Comparison of ENCODE assay signal across 14 mouse cellular contexts in the genomic region with DNA sequence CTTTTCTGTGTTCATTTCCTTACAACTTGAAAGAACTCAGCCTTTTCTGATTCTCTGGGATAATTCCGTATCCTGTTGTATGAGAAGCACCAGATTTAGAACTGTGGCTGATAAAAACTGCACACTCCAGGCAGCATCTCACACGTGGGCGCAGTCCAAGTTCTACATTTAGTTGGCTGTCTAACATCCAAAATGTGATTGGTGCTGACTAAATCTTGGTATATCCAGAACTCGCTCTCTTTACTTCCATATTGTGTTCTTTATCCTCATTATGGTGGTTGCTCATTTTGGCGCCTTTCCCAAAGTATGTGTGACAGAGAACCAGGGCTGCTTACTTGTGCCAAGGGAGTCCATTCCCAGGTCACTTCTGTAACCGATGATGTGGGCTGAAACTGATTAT. TPM values are rescaled to one million over a fixed set of nuclear protein-coding genes. Genes with fewer than 3 reads are reported as not detected.
A peak's percentile ranks its signal among the peaks of the same experiment; 100 is the strongest.
DNase-seq lines count a peak whose midpoint lies in the region; ATAC-seq and TF ChIP-seq lines count a peak whose summit lies in the region.
"Had no signal": no experiment of that assay in that cellular context is flagged by ENCODE, and none has a peak within 500 bp of the region (broad histone marks: within the 10 kb centered on the region; RNA-seq: fewer than 3 reads in every experiment).

No protein-coding gene starts in this region.

- H3K36me3 ChIP-seq in heart, adult 2 months (ENCODE audit: control insufficient read depth, insufficient read depth, low read length) = peaks cover 16% of the 10 kb centered on the region
- H3K36me3 ChIP-seq in intestine, postnatal 0 days (ENCODE audit: control insufficient read depth, insufficient read depth) = no peaks in the 10 kb centered on the region
- H3K36me3 ChIP-seq: hindbrain, embryonic 15.5 days; limb, embryonic 15.5 days; midbrain, embryonic 10.5 days; neural tube, embryonic 12.5 days had no signal

- no peaks in the 10 kb centered on the region for H3K9me3 ChIP-seq in intestine, postnatal 0 days (ENCODE audit: control insufficient read depth)
- H3K9me3 ChIP-seq: hindbrain, embryonic 15.5 days; limb, embryonic 15.5 days; midbrain, embryonic 10.5 days; neural tube, embryonic 12.5 days had no signal

- H3K4me3 ChIP-seq in heart, adult 2 months = peak overlapping the region; percentile 19; the same call in 1 of the 2 replicates
- no peak overlapping the region for H3K4me3 ChIP-seq in intestine, postnatal 0 days (ENCODE audit: low read depth, low read length)
- H3K4me3 ChIP-seq: hindbrain, embryonic 15.5 days; limb, embryonic 15.5 days; midbrain, embryonic 10.5 days; neural tube, embryonic 12.5 days had no signal

- H3K9ac ChIP-seq in heart, adult 2 months (ENCODE audit: low read depth, low read length) = no peak overlapping the region
- no peak overlapping the region for H3K9ac ChIP-seq in intestine, postnatal 0 days (ENCODE audit: low read depth, low read length)
- H3K9ac ChIP-seq: hindbrain, embryonic 15.5 days; limb, embryonic 15.5 days; neural tube, embryonic 12.5 days had no signal

- H3K4me2 ChIP-seq in intestine, postnatal 0 days (replicated peaks; ENCODE audit: low read depth) = no peak overlapping the region
- H3K4me2 ChIP-seq: hindbrain, embryonic 15.5 days; limb, embryonic 15.5 days; neural tube, embryonic 12.5 days had no signal

- 32% methylated on average over 6 of the region's 6 CpGs for WGBS in heart, adult 2 months
- WGBS in intestine, postnatal 0 days = 81% methylated on average over 6 of the region's 6 CpGs

- ATAC-seq in intestine, postnatal 0 days = no peak

- no peak for TF ChIP-seq EP300 in heart, adult 2 months (IDR thresholded peaks at IDR 0.05; ENCODE audit: insufficient read depth, low read depth, low read length)

- intact Hi-C loops in heart, adult 2 months (cut with DNase I) = no loop called here
- intact Hi-C loops in heart, postnatal 36 days (cut with DNase I) = no loop called here
- intact Hi-C loops in left cerebral cortex, postnatal 25 days (cut with DNase I) = loop anchor here (1.0 to 2.0 kb wide), 2 partner anchors 25 to 351 kb away; a partner anchor contains a TSS
- intact Hi-C loops in gastrocnemius, postnatal 14 days (cut with DNase I; ENCODE audit: low total_unique reads) = no loop called here

- no peak for TF ChIP-seq POLR2A in heart, adult 2 months (IDR thresholded peaks at IDR 0.05; ENCODE audit: insufficient read depth, low read depth, low read length)

- DNase-seq in heart, adult 2 months = peak in 1 of 2 experiments; percentile 10
- DNase-seq in heart, postnatal 36 days = no peak
- DNase-seq in cerebellum, adult 8-10 months = peak; percentile 24
- DNase-seq in frontal cortex, postnatal 36 days (ENCODE audit: low spot score in 2 of 2) = peak; percentile 24 to 73
- peak; percentile 28 to 87 for DNase-seq in left cerebral cortex, postnatal 25 days (ENCODE audit: low spot score in 2 of 2)
- DNase-seq in gastrocnemius, postnatal 14 days = no peak
- DNase-seq in Muller cell, postnatal 12 days (ENCODE audit: inconsistent ontology term) = no peak
- DNase-seq: kidney, postnatal 10 days; thymus, postnatal 4 days had no signal

- TF ChIP-seq CTCF in heart, adult 2 months (IDR thresholded peaks at IDR 0.05) = no peak
- TF ChIP-seq CTCF in intestine, postnatal 0 days (IDR thresholded peaks at IDR 0.05; ENCODE audit: low read depth) = no peak

- no peaks in the 10 kb centered on the region for H3K27me3 ChIP-seq in heart, adult 2 months (ENCODE audit: control insufficient read depth, insufficient read depth, low read length)
- H3K27me3 ChIP-seq in intestine, postnatal 0 days (replicated peaks; ENCODE audit: control insufficient read depth, insufficient read depth, low read length) = no peaks in the 10 kb centered on the region
- H3K27me3 ChIP-seq: hindbrain, embryonic 15.5 days; limb, embryonic 15.5 days; neural tube, embryonic 12.5 days had no signal

- peak overlapping the region; percentile 60 for H3K27ac ChIP-seq in heart, adult 2 months
- H3K27ac ChIP-seq in intestine, postnatal 0 days (ENCODE audit: low read depth, low read length) = no peak overlapping the region
- H3K27ac ChIP-seq: hindbrain, embryonic 15.5 days; limb, embryonic 15.5 days; midbrain, embryonic 10.5 days; neural tube, embryonic 12.5 days had no signal

- H3K4me1 ChIP-seq in heart, adult 2 months (ENCODE audit: control insufficient read depth, insufficient read depth, low read length) = peaks cover 11% of the 10 kb centered on the region
- H3K4me1 ChIP-seq in intestine, postnatal 0 days (replicated peaks; ENCODE audit: control insufficient read depth, insufficient read depth, low read length) = peaks cover 3% of the 10 kb centered on the region; the same call in 1 of the 2 replicates

- H3K79me2 ChIP-seq in heart, adult 2 months (replicated peaks; ENCODE audit: control insufficient read depth, insufficient read depth, low read length) = peaks cover 2% of the 10 kb centered on the region; the same call in 1 of the 2 replicates

RNA-seq across cellular contexts. Expression of a gene that starts 2.6 kb away (rescaled TPM):
- 10 to 100 TPM; 23.1 to 30.5 TPM for total RNA-seq in heart, adult 2 months (2021)
- 15.0 and 16.0 TPM in 2 replicates for polyA plus RNA-seq in heart, adult 2 months (2012; rRNA removed)
- 10 to 100 TPM; 27.2 to 27.6 TPM for total RNA-seq in heart, postnatal 36 days (2021)
- 10 to 100 TPM; 37.9 to 40.4 TPM for total RNA-seq in left cerebral cortex, postnatal 25 days (2021)
- 24.9 and 26.1 TPM in 2 replicates for polyA plus RNA-seq in intestine, postnatal 0 days (2015; fragmentation: Nextera tagmentation; extraction: Ambion mirVana)
- total RNA-seq in gastrocnemius, postnatal 14 days (2021) = 10 to 100 TPM; 23.6 to 24.0 TPM

Comparison
In these comparisons a context has a peak if more than half of its experiments do, and no peak if none do; other contexts are left out.
1. DNase-seq: peak in cerebellum, adult 8-10 months (single experiment), frontal cortex, postnatal 36 days (2 of 2) and left cerebral cortex, postnatal 25 days (2 of 2); none in heart, postnatal 36 days (0 of 2), gastrocnemius, postnatal 14 days (single experiment) and Muller cell, postnatal 12 days (single experiment).